Mouse (Mus musculus): Measurements from ENCODE around the gene Cntnap1. TPM values are rescaled to one million over a fixed set of nuclear protein-coding genes. Genes with fewer than 3 reads are reported as not detected.
A peak's percentile ranks its signal among the peaks of the same experiment; 100 is the strongest.
"Not testable (repeated sequence)": the region's sequence is repeated elsewhere in the genome, so short reads cannot be mapped to it uniquely, and the experiment has no call there.

Gene Cntnap1
- 1.3 and 1.4 TPM in 2 replicates for polyA plus RNA-seq (2012; rRNA removed)

DNA sequence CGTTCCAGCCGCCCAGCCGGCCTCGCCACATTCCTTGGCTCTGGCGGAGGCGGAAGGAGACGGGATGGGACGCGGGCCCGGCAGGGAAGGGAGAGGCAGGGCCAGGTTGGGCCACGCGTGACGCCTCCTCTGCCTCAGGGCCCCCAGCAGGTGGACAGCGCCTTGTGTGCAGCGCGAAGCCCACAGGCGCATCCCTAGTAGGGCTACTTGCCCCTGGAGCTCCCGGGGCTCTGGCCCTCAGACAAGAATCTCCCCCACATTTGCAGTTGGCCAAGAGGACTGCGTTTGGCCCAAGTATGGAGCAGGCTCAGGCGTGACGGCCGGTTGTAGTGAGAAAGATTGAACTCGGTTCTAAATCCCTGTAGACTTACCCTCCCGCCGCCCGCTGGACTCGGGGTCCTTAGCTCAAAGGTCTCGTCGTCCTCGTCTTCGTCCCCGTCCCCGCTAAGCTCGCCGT lies at the start of gene Cntnap1:
Gene Cntnap1 (plus strand): TSS at position 170 of the 457 bp plus-strand sequence.
- Histone ChIP-seq H3K4me1 (ENCODE audit: control insufficient read depth, insufficient read depth, insufficient read length) (peaks cover 25% of the 10 kb centered on the region), H3K4me3 (ENCODE audit: extremely low read depth, insufficient read depth, insufficient read length) (peak within 1 kb of the TSS; percentile 52), H3K36me3 (ENCODE audit: control insufficient read depth, insufficient read depth, low read length) (no peaks in the 10 kb centered on the region), H3K27me3 (ENCODE audit: control insufficient read depth, insufficient read depth, low read length) (peaks cover 29% of the 10 kb centered on the region), H3K27ac (ENCODE audit: insufficient read depth, low read length) (peak within 1 kb of the TSS; percentile 52)
- no peak for TF ChIP-seq POLR2A (IDR thresholded peaks at IDR 0.05; ENCODE audit: low read depth, low read length)
- no peak for TF ChIP-seq CTCF (IDR thresholded peaks at IDR 0.05; ENCODE audit: extremely low read depth, insufficient read depth, insufficient read length, insufficient replicate concordance)
- WGBS: 3% methylated on average over 35 of the region's 35 CpGs
- no peak for DNase-seq (ENCODE audit: low read depth in 1 of 2, low spot score in 2 of 2)

DNA sequence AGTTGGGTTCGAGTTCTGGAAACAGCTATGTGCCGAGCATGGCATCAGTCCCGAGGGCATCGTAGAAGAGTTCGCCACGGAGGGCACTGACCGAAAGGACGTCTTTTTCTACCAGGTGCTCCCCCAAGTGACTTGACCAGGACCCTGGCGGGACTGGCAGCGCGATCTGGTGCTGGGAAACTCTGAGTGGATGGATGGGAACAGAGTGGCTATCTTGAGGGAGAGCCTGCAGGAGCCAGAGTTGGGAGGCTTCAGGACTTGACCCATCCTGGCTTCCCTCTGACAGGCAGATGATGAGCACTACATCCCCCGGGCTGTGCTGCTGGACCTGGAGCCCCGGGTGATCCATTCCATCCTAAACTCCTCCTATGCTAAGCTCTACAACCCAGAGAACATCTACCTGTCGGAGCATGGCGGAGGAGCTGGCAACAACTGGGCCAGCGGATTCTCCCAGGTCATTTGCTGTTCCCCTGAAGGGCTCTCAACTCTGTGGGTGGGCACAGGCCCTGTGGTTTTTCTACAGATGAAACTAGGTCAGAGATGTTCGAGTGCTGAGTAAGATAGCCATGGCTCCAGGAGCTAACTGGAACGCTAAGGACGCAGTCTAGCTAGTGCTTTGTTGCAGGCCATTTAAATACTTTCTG lies 49.7 kb upstream of the Cntnap1 start:
- Histone ChIP-seq H3K36me3 (ENCODE audit: control insufficient read depth, insufficient read depth, low read length) (peaks cover 2% of the 10 kb centered on the region), H3K4me1 (ENCODE audit: control insufficient read depth, insufficient read depth, insufficient read length) (peaks cover 16% of the 10 kb centered on the region), H3K4me3 (ENCODE audit: extremely low read depth, insufficient read depth, insufficient read length) (peak overlapping the region; percentile 72; the same call in 1 of the 2 replicates), H3K27ac (ENCODE audit: insufficient read depth, low read length) (peak overlapping the region; percentile 66; the same call in 1 of the 2 replicates), H3K27me3 (ENCODE audit: control insufficient read depth, insufficient read depth, low read length) (no peaks in the 10 kb centered on the region)
- no peak for DNase-seq (ENCODE audit: low read depth in 1 of 2, low spot score in 2 of 2)
- TF ChIP-seq POLR2A (IDR thresholded peaks at IDR 0.05; ENCODE audit: low read depth, low read length): no peak
- no peak for TF ChIP-seq CTCF (IDR thresholded peaks at IDR 0.05; ENCODE audit: extremely low read depth, insufficient read depth, insufficient read length, insufficient replicate concordance)
- 29% methylated on average over 19 of the region's 19 CpGs for WGBS

DNA sequence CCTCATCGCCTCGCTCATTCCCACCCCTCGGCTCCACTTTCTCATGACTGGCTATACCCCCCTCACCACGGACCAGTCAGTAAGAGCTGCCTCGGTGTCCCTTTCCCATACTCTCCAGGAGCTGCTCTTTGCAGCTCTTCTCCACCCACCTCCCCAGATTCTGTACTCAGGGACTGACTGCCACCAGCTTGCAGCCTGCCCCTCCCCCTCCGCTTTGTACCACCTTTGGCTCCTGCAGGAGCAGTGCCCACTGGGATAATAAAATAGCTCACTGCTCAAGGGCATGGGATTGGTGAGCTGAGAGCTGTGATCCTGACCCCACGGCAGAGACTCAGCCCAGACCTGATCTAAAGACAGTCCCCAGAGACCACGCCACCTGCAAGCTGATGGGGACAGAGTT lies 45.8 kb upstream of the Cntnap1 start:
- WGBS: 93% methylated on average over 8 of the region's 8 CpGs
- not testable (repeated sequence) for H3K4me1 ChIP-seq (ENCODE audit: control insufficient read depth, insufficient read depth, insufficient read length); H3K36me3 ChIP-seq (ENCODE audit: control insufficient read depth, insufficient read depth, low read length); DNase-seq (ENCODE audit: low read depth in 1 of 2, low spot score in 2 of 2); H3K27ac ChIP-seq (ENCODE audit: insufficient read depth, low read length); H3K4me3 ChIP-seq (ENCODE audit: extremely low read depth, insufficient read depth, insufficient read length); H3K27me3 ChIP-seq (ENCODE audit: control insufficient read depth, insufficient read depth, low read length)

DNA sequence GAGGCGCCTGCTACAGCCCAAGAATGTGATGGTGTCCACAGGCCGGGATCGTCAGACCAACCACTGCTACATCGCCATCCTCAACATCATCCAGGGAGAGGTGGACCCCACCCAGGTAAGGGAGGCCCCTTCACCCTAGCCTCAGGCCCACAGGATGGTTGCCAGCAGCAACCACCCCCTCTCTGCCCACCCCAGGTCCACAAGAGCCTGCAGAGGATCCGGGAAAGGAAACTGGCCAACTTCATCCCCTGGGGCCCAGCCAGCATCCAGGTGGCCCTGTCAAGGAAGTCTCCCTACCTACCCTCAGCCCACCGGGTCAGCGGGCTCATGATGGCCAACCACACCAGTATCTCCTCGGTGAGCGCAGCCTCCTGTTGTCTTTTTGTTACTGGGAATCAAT lies 45.3 kb upstream of the Cntnap1 start:
- H3K36me3 ChIP-seq (ENCODE audit: control insufficient read depth, insufficient read depth, low read length); DNase-seq (ENCODE audit: low read depth in 1 of 2, low spot score in 2 of 2); H3K4me3 ChIP-seq (ENCODE audit: extremely low read depth, insufficient read depth, insufficient read length); H3K4me1 ChIP-seq (ENCODE audit: control insufficient read depth, insufficient read depth, insufficient read length); H3K27me3 ChIP-seq (ENCODE audit: control insufficient read depth, insufficient read depth, low read length); H3K27ac ChIP-seq (ENCODE audit: insufficient read depth, low read length): not testable (repeated sequence)
- WGBS: 97% methylated on average over 9 of the region's 9 CpGs

DNA sequence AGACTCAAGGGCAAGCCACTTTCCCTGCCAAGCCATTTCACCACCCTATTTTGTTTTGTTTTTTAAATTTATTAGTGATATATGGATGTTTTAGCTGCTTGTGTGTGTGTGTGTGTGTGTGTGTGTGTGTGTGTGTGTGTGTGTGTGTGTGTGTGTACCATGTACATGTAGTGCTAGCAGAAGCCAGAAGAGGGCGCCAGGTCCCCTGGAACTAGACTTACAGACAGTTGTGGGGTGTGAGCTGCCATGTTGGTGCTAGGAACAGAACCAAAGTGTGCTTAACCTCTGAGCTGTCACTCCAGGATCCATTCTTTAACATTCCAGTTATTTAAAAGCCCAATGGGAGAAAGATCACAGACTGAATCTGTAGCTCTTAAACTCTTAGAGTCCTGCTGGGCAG lies 43.2 kb upstream of the Cntnap1 start:
- WGBS: 100% methylated on average over 1 of the region's 1 CpGs
- DNase-seq (ENCODE audit: low read depth in 1 of 2, low spot score in 2 of 2): no peak
- H3K4me3 ChIP-seq (ENCODE audit: extremely low read depth, insufficient read depth, insufficient read length): no peak overlapping the region
- no peaks in the 10 kb centered on the region for H3K4me1 ChIP-seq (ENCODE audit: control insufficient read depth, insufficient read depth, insufficient read length)
- no peaks in the 10 kb centered on the region for H3K27me3 ChIP-seq (ENCODE audit: control insufficient read depth, insufficient read depth, low read length)
- H3K36me3 ChIP-seq (ENCODE audit: control insufficient read depth, insufficient read depth, low read length): peaks cover 8% of the 10 kb centered on the region; the same call in 1 of the 2 replicates
- no peak for TF ChIP-seq CTCF (IDR thresholded peaks at IDR 0.05; ENCODE audit: extremely low read depth, insufficient read depth, insufficient read length, insufficient replicate concordance)
- no peak for TF ChIP-seq POLR2A (IDR thresholded peaks at IDR 0.05; ENCODE audit: low read depth, low read length)
- H3K27ac ChIP-seq (ENCODE audit: insufficient read depth, low read length): no peak overlapping the region

DNA sequence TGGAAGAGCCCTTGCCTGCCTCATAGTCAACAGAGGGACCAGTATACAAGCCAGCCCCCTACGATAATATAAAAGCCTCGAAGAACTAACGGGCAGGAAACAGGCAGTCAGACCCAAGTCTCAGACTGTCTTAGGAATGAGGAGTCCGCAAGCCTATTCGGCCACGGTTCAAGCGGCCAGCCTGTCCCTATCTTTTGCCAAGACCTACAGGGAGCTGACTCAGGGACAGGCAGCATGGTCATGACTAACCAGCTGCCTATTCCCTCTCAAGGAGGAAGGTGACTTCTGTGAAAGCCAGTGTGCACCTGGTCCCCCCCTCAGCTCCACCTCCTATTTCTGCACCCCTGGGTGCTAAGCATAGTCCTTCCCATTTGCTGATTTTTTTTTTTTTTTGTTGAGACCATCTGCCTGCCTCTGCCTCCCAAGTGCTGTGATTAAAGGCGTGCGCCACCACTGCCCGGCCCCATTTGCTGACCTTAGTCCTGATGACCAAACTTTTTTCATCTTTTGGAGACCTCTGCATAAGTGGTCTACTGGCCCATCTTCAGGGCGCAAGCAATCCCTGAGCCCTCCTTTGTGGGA lies 41.2 kb upstream of the Cntnap1 start:
- Histone ChIP-seq H3K27ac (ENCODE audit: insufficient read depth, low read length) (no peak overlapping the region), H3K4me1 (ENCODE audit: control insufficient read depth, insufficient read depth, insufficient read length) (no peaks in the 10 kb centered on the region), H3K27me3 (ENCODE audit: control insufficient read depth, insufficient read depth, low read length) (no peaks in the 10 kb centered on the region), H3K4me3 (ENCODE audit: extremely low read depth, insufficient read depth, insufficient read length) (no peak overlapping the region), H3K36me3 (ENCODE audit: control insufficient read depth, insufficient read depth, low read length) (peaks cover 8% of the 10 kb centered on the region; the same call in 1 of the 2 replicates)
- DNase-seq (ENCODE audit: low read depth in 1 of 2, low spot score in 2 of 2): no peak
- TF ChIP-seq CTCF (IDR thresholded peaks at IDR 0.05; ENCODE audit: extremely low read depth, insufficient read depth, insufficient read length, insufficient replicate concordance) (no peak), POLR2A (IDR thresholded peaks at IDR 0.05; ENCODE audit: low read depth, low read length) (no peak)
- WGBS: 82% methylated on average over 11 of the region's 11 CpGs

DNA sequence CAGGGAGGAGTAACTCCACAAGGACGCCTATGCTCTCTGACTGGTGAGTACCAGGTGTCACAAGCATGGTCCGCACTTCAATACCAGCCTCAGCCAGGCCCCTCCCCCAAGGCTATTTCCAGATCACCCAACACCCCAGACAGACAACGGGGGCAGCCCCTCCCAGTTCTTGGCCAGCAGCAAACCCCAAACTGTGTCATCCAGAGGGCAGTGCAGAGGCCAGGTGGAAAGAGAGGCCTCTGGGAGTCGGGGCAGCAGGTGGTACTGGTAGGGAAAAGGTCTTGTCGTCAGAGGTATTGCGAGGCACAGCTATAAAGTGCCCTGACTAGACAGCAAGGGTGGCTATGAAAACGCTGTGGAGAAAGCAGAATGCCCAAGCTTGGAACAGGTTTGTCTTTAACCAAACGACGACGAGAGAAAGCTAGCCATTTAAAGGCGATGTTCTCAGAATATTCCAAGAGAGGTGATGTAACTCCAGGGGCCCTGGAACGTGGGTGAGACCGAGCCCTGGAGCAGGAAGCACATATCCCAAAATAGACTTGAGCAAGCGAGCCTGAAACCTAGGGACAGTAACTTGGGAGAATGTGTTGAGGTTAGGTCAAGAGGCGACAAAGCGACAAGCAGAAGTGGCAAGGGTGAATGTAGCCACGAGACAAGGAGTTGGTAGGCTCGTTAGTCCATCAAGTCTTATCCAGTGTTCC lies 40.1 kb upstream of the Cntnap1 start:
- 60% methylated on average over 18 of the region's 18 CpGs for WGBS
- Histone ChIP-seq H3K27me3 (ENCODE audit: control insufficient read depth, insufficient read depth, low read length) (no peaks in the 10 kb centered on the region), H3K27ac (ENCODE audit: insufficient read depth, low read length) (no peak overlapping the region), H3K36me3 (ENCODE audit: control insufficient read depth, insufficient read depth, low read length) (peaks cover 8% of the 10 kb centered on the region; the same call in 1 of the 2 replicates), H3K4me3 (ENCODE audit: extremely low read depth, insufficient read depth, insufficient read length) (no peak overlapping the region), H3K4me1 (ENCODE audit: control insufficient read depth, insufficient read depth, insufficient read length) (no peaks in the 10 kb centered on the region)
- no peak for TF ChIP-seq CTCF (IDR thresholded peaks at IDR 0.05; ENCODE audit: extremely low read depth, insufficient read depth, insufficient read length, insufficient replicate concordance)
- no peak for TF ChIP-seq POLR2A (IDR thresholded peaks at IDR 0.05; ENCODE audit: low read depth, low read length)
- no peak for DNase-seq (ENCODE audit: low read depth in 1 of 2, low spot score in 2 of 2)
